In genomic region chr9:41302809-41303493, GRCm38 (mm10) we compare ENCODE assay signal across 13 mouse cellular contexts.
DNase-seq lines count a peak whose midpoint lies in the region; ATAC-seq and TF ChIP-seq lines count a peak whose summit lies in the region.
"Had no signal": no experiment of that assay in that cellular context is flagged by ENCODE, and none has a peak within 500 bp of the region (broad histone marks: within the 10 kb centered on the region; RNA-seq: fewer than 3 reads in every experiment).

No protein-coding gene starts in this region.

- peak; percentile 5 for DNase-seq in MN1 (ENCODE audit: low spot score)
- DNase-seq in brain, embryonic 14.5 days (ENCODE audit: low read depth) = peak; percentile 94
- no peak for DNase-seq in frontal cortex, adult 2 months (ENCODE audit: extremely low spot score in 1 of 2, low spot score in 1 of 2)
- no peak for DNase-seq in left cerebral cortex, adult 2 months (ENCODE audit: extremely low spot score in 1 of 2, low spot score in 2 of 2)
- DNase-seq: spleen, adult 18-20 months; thymus, postnatal 25 days had no signal

- H3K9ac ChIP-seq in forebrain, embryonic 16.5 days (replicated peaks; ENCODE audit: low read depth, low read length) = no peak overlapping the region
- no peak overlapping the region for H3K9ac ChIP-seq in midbrain, embryonic 13.5 days (replicated peaks)
- H3K9ac ChIP-seq: heart, embryonic 12.5 days had no signal

- H3K4me1 ChIP-seq in forebrain, embryonic 16.5 days (replicated peaks; ENCODE audit: control insufficient read depth, insufficient read depth, low read length) = peaks cover 13% of the 10 kb centered on the region
- peaks cover 23% of the 10 kb centered on the region for H3K4me1 ChIP-seq in midbrain, embryonic 13.5 days (replicated peaks)
- H3K4me1 ChIP-seq: megakaryocyte, embryonic 14.5 days had no signal

- ATAC-seq in forebrain, embryonic 16.5 days = peak; percentile 91
- ATAC-seq in midbrain, embryonic 13.5 days = peak; percentile 83
- ATAC-seq in frontal cortex, adult (ENCODE audit: low TSS enrichment) = no peak

- H3K4me2 ChIP-seq in forebrain, embryonic 16.5 days (ENCODE audit: low read length) = peak overlapping the region; percentile 30
- H3K4me2 ChIP-seq in midbrain, embryonic 13.5 days (replicated peaks) = no peak overlapping the region
- H3K4me2 ChIP-seq: heart, embryonic 12.5 days; liver, embryonic 11.5 days had no signal

- H3K9me3 ChIP-seq in forebrain, embryonic 16.5 days (ENCODE audit: control insufficient read depth, low read length) = no peaks in the 10 kb centered on the region
- H3K9me3 ChIP-seq in midbrain, embryonic 13.5 days = no peaks in the 10 kb centered on the region
- H3K9me3 ChIP-seq: G1E; heart, embryonic 12.5 days; megakaryocyte, embryonic 14.5 days had no signal

- H3K4me3 ChIP-seq in forebrain, embryonic 16.5 days (replicated peaks; ENCODE audit: low read length) = no peak overlapping the region
- no peak overlapping the region for H3K4me3 ChIP-seq in midbrain, embryonic 13.5 days (replicated peaks)
- no peak overlapping the region for H3K4me3 ChIP-seq in left cerebral cortex, adult 2 months
- H3K4me3 ChIP-seq: heart, embryonic 12.5 days; megakaryocyte, embryonic 14.5 days had no signal

- H3K27me3 ChIP-seq in forebrain, embryonic 16.5 days (replicated peaks; ENCODE audit: control insufficient read depth, insufficient read depth, low read length) = no peaks in the 10 kb centered on the region
- no peaks in the 10 kb centered on the region for H3K27me3 ChIP-seq in midbrain, embryonic 13.5 days
- H3K27me3 ChIP-seq: heart, embryonic 12.5 days; megakaryocyte, embryonic 14.5 days had no signal

- TF ChIP-seq POLR2A in brain, embryonic 14.5 days (IDR thresholded peaks at IDR 0.05; ENCODE audit: borderline replicate concordance, extremely low read depth, insufficient read depth, insufficient read length, poor library complexity, severe bottlenecking) = no peak

- no peak for TF ChIP-seq CTCF in brain, embryonic 14.5 days (IDR thresholded peaks at IDR 0.05; ENCODE audit: borderline replicate concordance, extremely low read depth, insufficient read depth, insufficient read length)
- TF ChIP-seq CTCF in left cerebral cortex, adult 2 months (IDR thresholded peaks at IDR 0.05) = no peak

- H3K36me3 ChIP-seq in forebrain, embryonic 16.5 days (ENCODE audit: control insufficient read depth, insufficient read depth) = no peaks in the 10 kb centered on the region
- H3K36me3 ChIP-seq in midbrain, embryonic 13.5 days = no peaks in the 10 kb centered on the region
- H3K36me3 ChIP-seq: G1E; heart, embryonic 12.5 days had no signal

- peak overlapping the region; percentile 6; the same call in 1 of the 2 replicates for H3K27ac ChIP-seq in forebrain, embryonic 16.5 days (ENCODE audit: low read length)
- H3K27ac ChIP-seq in midbrain, embryonic 13.5 days = peak overlapping the region; percentile 30
- H3K27ac ChIP-seq in left cerebral cortex, adult 2 months = no peak overlapping the region

- 12% methylated on average over 8 of the region's 8 CpGs for WGBS in forebrain, embryonic 16.5 days
- 29% methylated on average over 8 of the region's 8 CpGs for WGBS in midbrain, embryonic 13.5 days

- intact Hi-C loops in left cerebral cortex, adult 2 months (cut with DNase I) = no loop called here

Comparison
In these comparisons a context has a peak if more than half of its experiments do, and no peak if none do; other contexts are left out.
1. DNase-seq: peak in MN1 (single experiment) and brain, embryonic 14.5 days (single experiment); none in frontal cortex, adult 2 months (0 of 2) and left cerebral cortex, adult 2 months (0 of 2).